Mouse (Mus musculus) E14TG2a.4 (cell line): ENCODE measurements around the gene A730049H05Rik.

Experiments used
- CTCF ChIP-seq: conservative IDR thresholded peaks from 2 replicates; pipeline ENCODE4 v1.5.1; 2014; ENCODE audit warnings: low read length
- POU5F1 ChIP-seq: IDR thresholded peaks from 2 replicates; pipeline ENCODE4 v1.6.1; 2014; ENCODE audit warnings: low read length, borderline replicate concordance

DNA sequence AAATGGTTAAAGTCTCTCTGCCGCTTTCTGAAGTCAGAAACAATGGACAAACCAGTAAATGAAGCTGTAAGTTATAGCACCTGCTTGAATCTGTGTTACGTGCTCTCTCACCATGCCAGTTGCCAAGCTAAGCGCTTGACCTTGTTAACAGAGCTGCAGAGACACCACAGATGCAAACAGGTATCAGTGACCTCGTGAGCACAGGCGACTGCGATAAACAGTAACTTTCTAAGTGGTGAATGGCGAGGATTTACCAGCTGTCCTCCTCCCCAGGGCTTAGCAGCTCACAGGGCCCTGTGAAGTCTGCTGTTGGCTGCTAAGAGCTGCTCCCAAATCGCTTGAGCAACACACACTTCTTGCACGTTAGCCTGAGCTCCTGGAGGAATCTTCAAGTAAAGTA, 46.3 kb downstream of the A730049H05Rik start:
- TF ChIP-seq CTCF = no peak
- no peak for TF ChIP-seq POU5F1
